Mouse (Mus musculus): ENCODE measurements around the gene Prpf18. TPM values are rescaled to one million over a fixed set of nuclear protein-coding genes. Genes with fewer than 3 reads are reported as not detected.

Gene Prpf18
- polyA plus RNA-seq, 1 experiment from 2014 or later = 29.1 TPM

- H3K4me2 ChIP-seq = no peak overlapping the region
- ATAC-seq (replicated peaks; ENCODE audit: insufficient number of reproducible peaks, insufficient read depth, low FRiP score, low read depth) = no peak
- WGBS = 90% methylated on average over 5 of the region's 5 CpGs
- no peak overlapping the region for H3K4me3 ChIP-seq
- no peaks in the 10 kb centered on the region for H3K9me3 ChIP-seq (replicated peaks)
- peaks cover 26% of the 10 kb centered on the region for H3K4me1 ChIP-seq (replicated peaks)
- no peak overlapping the region for H3K27ac ChIP-seq
- H3K27me3 ChIP-seq = no peaks in the 10 kb centered on the region
- H3K9ac ChIP-seq = no peak overlapping the region
- H3K36me3 ChIP-seq = peaks cover 36% of the 10 kb centered on the region
These were observed 77.7 kb downstream of the Prpf18 start for GRCm38 (mm10) chr2:4574251-4574650.

DNA sequence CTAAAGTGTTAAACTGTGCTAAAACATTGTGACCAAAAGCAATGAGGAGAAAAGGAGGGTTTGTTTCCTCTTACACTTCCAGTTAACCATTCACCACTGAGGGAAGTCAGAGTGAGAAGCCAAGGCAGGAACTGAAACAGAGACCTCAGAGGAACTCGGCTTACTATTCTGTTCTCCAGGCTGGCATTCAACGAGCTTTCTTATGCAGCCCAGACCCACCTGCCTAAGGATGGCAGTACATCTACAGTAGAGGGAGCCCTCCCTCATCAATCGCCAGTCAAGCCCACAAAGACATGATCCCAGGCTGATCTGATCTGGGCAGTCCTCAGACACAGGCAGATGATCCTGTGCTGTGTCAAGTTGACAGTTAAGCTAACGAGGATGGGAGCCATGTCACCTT lies 78.5 kb downstream of the Prpf18 start:
- Histone ChIP-seq H3K4me1 (replicated peaks) (peaks cover 24% of the 10 kb centered on the region), H3K36me3 (peaks cover 36% of the 10 kb centered on the region), H3K4me3 (no peak overlapping the region), H3K4me2 (no peak overlapping the region), H3K27ac (no peak overlapping the region), H3K9ac (no peak overlapping the region), H3K27me3 (no peaks in the 10 kb centered on the region), H3K9me3 (replicated peaks) (no peaks in the 10 kb centered on the region)
- 50% methylated on average over 4 of the region's 4 CpGs for WGBS
- no peak for ATAC-seq (replicated peaks; ENCODE audit: insufficient number of reproducible peaks, insufficient read depth, low FRiP score, low read depth)

GRCm38 (mm10) chr2:4572498-4573263 lies 79.2 kb downstream of the Prpf18 start:
- Histone ChIP-seq H3K4me3 (no peak overlapping the region), H3K4me1 (replicated peaks) (peaks cover 22% of the 10 kb centered on the region), H3K27me3 (no peaks in the 10 kb centered on the region), H3K4me2 (no peak overlapping the region), H3K27ac (no peak overlapping the region), H3K36me3 (peaks cover 36% of the 10 kb centered on the region), H3K9me3 (replicated peaks) (no peaks in the 10 kb centered on the region), H3K9ac (no peak overlapping the region)
- 69% methylated on average over 7 of the region's 7 CpGs for WGBS
- ATAC-seq (replicated peaks; ENCODE audit: insufficient number of reproducible peaks, insufficient read depth, low FRiP score, low read depth) = no peak

Other genes starting within 250 kb of the Prpf18 start
- 2.1 and 3.1 TPM in 2 replicates for gene Bend7, start 65.7 kb upstream of the Prpf18 start, polyA plus RNA-seq (2015; fragmentation: Nextera tagmentation; extraction: Ambion mirVana)
- gene Sephs1, start 229.5 kb upstream of the Prpf18 start, polyA plus RNA-seq (2015; fragmentation: Nextera tagmentation; extraction: Ambion mirVana) = 33.7 and 42.3 TPM in 2 replicates

Measured in heart, embryonic 15.5 days (tissue).